13 mouse cellular contexts compared by ENCODE assay signal in genomic region chr15:87598636-87599035, GRCm38 (mm10). TPM values are rescaled to one million over a fixed set of nuclear protein-coding genes. Genes with fewer than 3 reads are reported as not detected.
"Had no signal": no experiment of that assay in that cellular context is flagged by ENCODE, and none has a peak within 500 bp of the region (broad histone marks: within the 10 kb centered on the region; RNA-seq: fewer than 3 reads in every experiment).

No protein-coding gene starts in this region.

- H3K27me3 ChIP-seq: kidney, embryonic 15.5 days; limb, embryonic 12.5 days; liver, embryonic 13.5 days; lung, embryonic 15.5 days; neural tube, embryonic 12.5 days had no signal

- H3K4me3 ChIP-seq: kidney, embryonic 15.5 days; limb, embryonic 12.5 days; liver, embryonic 13.5 days; lung, embryonic 15.5 days; neural tube, embryonic 12.5 days had no signal

- DNase-seq: kidney, postnatal 14 days; liver; liver, embryonic 13.5 days; liver, postnatal 0 days; lung, postnatal 14 days; midbrain, embryonic 14.5 days; thymus, postnatal 4 days had no signal

- H3K27ac ChIP-seq: kidney, embryonic 15.5 days; limb, embryonic 12.5 days; liver, embryonic 13.5 days; lung, embryonic 15.5 days; macrophage; neural tube, embryonic 12.5 days; stomach, postnatal 0 days had no signal

- H3K36me3 ChIP-seq: kidney, embryonic 15.5 days; limb, embryonic 12.5 days; liver, embryonic 13.5 days; lung, embryonic 15.5 days; neural tube, embryonic 12.5 days had no signal

- ATAC-seq: liver, postnatal 0 days had no signal

- H3K4me2 ChIP-seq: kidney, embryonic 15.5 days; limb, embryonic 12.5 days; liver, embryonic 13.5 days; lung, embryonic 15.5 days; neural tube, embryonic 12.5 days had no signal

- H3K4me1 ChIP-seq: kidney, embryonic 15.5 days; limb, embryonic 12.5 days; liver, embryonic 13.5 days; lung, embryonic 15.5 days; neural tube, embryonic 12.5 days had no signal

- H3K9ac ChIP-seq: kidney, embryonic 15.5 days; limb, embryonic 12.5 days; liver, embryonic 13.5 days; liver, postnatal 0 days; lung, embryonic 15.5 days; neural tube, embryonic 12.5 days had no signal

- H3K9me3 ChIP-seq: kidney, embryonic 15.5 days; limb, embryonic 12.5 days; liver, embryonic 13.5 days; lung, embryonic 15.5 days; neural tube, embryonic 12.5 days had no signal

RNA-seq across cellular contexts. Expression of gene Fam19a5, which starts 54.5 kb away (rescaled TPM):
- polyA plus RNA-seq: liver, postnatal 0 days; macrophage had no signal
